Mouse (Mus musculus) cerebellum, adult 11 months (tissue): ENCODE results near the gene Cldn9.

Experiments
- DNase-seq: peaks from one replicate; pipeline ENCODE4 v3.0.0; 2022

Gene Cldn9

DNA sequence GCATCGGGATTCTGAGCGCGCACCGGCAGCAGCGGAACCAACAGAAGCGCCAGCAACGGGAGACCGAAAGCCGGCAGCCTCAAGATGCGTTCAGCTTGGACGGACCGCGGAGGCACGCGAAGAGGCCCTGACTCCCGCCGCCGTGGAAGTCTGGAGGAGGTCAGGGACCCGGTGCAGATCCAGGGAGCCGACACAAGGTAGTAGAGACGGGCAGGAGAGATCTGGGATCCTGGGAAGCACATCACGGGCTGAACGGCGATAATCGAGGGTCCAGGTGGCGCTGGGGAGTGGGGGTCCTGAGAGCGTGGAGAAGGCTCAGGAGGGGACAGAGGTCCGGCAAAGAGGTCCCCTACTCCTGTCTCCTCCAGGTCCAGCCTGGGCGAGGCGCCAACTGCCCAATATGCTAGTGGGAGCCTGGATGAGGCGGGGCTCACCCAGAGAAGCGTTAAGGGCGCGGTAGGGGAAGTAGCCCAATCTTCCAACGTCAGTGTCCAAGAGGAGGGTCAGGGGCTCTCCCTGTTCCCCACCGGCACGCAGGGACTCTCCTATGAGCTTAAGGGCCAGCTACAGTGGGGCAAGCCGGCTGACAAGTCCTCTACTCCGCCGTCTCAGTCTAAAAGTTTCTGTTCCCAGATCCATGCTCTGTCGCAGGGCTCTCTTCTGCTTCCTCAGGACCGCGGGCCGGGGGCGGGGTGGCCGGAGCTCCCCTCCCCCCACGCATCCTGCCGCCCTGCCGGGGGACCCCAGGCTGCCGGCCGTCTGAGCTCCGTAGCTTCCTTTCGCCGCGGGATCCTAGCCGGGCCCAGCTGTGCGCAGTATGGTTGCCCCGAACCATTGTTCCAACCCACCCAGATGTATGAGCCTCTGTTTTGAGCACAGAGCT is 39.0 kb downstream of the Cldn9 start, which contains the start of gene Mmp25:
Gene Mmp25 (minus strand): TSS at position 665 of the 883 bp plus-strand sequence.
- no peak for DNase-seq
